Mouse (Mus musculus) kidney, embryonic 15.5 days (tissue): ENCODE measurements around the gene Ccdc116. TPM values are rescaled to one million over a fixed set of nuclear protein-coding genes. Genes with fewer than 3 reads are reported as not detected.

Experiments used
- ATAC-seq: fragments of 200-750 bp; cut with Nextera tagmentation; replicated peaks from 2 replicates; pipeline ENCODE4 v1.8.0; 2017; ENCODE audit warnings: moderate TSS enrichment; ENCODE audit not compliant: low FRiP score
- H3K27ac ChIP-seq: fragments of 300-500 bp; sonication (generic); 2 replicates; pipeline ENCODE4 v1.5.1; 2015; ENCODE audit warnings: mild to moderate bottlenecking, inconsistent platforms
- H3K27me3 ChIP-seq: fragments of 300-500 bp; sonication (generic); 2 replicates; pipeline ENCODE4 v1.6.1; 2015; ENCODE audit warnings: inconsistent platforms
- H3K36me3 ChIP-seq: fragments of 300-500 bp; sonication (generic); 2 replicates; pipeline ENCODE4 v1.6.1; 2015; ENCODE audit warnings: inconsistent platforms
- H3K4me1 ChIP-seq: fragments of 300-500 bp; sonication (generic); 2 replicates; pipeline ENCODE4 v1.6.1; 2015; ENCODE audit warnings: inconsistent platforms
- H3K4me2 ChIP-seq: fragments of 300-500 bp; sonication (generic); 2 replicates; pipeline ENCODE4 v1.6.1; 2015; ENCODE audit warnings: moderate library complexity, mild to moderate bottlenecking, inconsistent platforms
- H3K4me3 ChIP-seq: fragments of 300-500 bp; sonication (generic); replicated peaks from 2 replicates; pipeline ENCODE4 v1.5.1; 2015; ENCODE audit warnings: mild to moderate bottlenecking, inconsistent platforms
- H3K9ac ChIP-seq: fragments of 300-500 bp; sonication (generic); 2 replicates; pipeline ENCODE4 v1.6.1; 2015; ENCODE audit warnings: mild to moderate bottlenecking, inconsistent platforms
- H3K9me3 ChIP-seq: fragments of 300-500 bp; sonication (generic); replicated peaks from 2 replicates; pipeline ENCODE4 v1.6.1; 2016; ENCODE audit warnings: inconsistent platforms
- WGBS: fragments of 180-500 bp; shearing (Covaris S2); methylation state at CpG from one replicate; pipeline ENCODE4 v1.1.7; 2015; ENCODE audit warnings: mixed read lengths; 5-methylcytosine and 5-hydroxymethylcytosine counted together
- polyA plus RNA-seq: library from polyadenylated mRNA; unstranded; fragments of >200 nt; fragmentation: Nextera tagmentation; extraction: Ambion mirVana; gene quantifications from 2 replicates; pipeline ENCODE4 v1.2.1, GENCODE M21; 2015

Ccdc116 gene
- polyA plus RNA-seq, 1 experiment from 2014 or later, result 0.60 TPM

DNA sequence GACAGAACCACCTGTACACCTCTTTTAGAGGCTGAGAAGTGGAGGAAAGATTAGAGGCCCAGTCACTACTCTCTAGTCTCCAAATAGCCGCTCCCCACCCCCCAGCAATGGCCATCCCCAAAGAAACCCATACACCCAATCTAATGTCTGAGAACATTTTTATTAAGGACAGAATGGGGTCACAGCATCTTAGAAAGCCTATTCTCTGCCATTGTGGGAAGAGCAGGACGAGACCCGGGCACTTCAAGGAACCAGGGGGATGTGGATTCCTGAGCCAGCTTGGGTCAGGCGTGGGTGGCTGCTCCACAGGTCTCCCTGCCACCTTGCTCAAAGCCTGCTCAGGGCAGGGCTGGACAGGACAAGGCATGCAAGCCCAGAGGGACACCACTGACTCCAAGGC lies 4.8 kb upstream of the Ccdc116 start:
- ATAC-seq, result no peak
- H3K9me3 ChIP-seq, result no peaks in the 10 kb centered on the region
- H3K36me3 ChIP-seq, result peaks cover 56% of the 10 kb centered on the region
- no peak overlapping the region for H3K4me2 ChIP-seq
- peaks cover 15% of the 10 kb centered on the region for H3K4me1 ChIP-seq
- no peak overlapping the region for H3K4me3 ChIP-seq
- peaks cover 3% of the 10 kb centered on the region for H3K27me3 ChIP-seq
- 94% methylated on average over 4 of the region's 4 CpGs for WGBS
- no peak overlapping the region for H3K9ac ChIP-seq
- no peak overlapping the region for H3K27ac ChIP-seq

DNA sequence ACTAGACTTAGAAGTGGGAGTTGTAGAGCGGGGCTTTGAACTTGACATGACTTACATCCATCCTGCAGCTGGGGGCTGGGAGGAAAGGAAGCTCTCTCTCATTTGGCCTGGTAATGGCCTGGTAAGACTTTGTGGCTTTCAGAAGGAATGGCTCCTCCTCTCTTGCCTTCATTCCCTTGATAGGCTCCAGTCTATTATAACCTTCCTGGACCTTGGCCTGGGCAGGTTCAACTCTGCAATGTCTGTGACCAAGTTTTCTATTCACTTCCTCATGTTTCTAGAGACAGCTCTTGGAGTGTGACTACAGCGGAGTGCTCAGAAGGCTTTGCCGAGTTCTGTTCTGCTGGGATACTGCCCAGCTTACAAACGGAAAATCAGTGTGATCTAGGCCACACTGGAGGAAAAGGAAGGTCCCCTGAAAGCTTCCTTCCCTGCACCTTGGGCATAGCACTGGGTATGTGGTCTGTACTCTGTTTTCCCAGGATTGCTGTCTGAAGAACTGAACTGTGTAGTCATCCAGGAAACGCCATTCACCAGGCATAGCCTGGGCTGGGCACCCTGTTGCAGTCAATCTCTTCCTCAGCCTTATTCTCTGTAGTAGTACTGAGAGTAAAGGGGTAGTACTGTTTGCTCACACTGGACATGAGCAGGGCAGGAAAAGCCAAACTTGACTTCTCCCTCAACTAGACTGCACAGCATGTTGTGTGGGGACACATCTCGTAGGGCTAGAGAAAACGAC lies 3.7 kb upstream of the Ccdc116 start:
- 83% methylated on average over 7 of the region's 7 CpGs for WGBS

DNA sequence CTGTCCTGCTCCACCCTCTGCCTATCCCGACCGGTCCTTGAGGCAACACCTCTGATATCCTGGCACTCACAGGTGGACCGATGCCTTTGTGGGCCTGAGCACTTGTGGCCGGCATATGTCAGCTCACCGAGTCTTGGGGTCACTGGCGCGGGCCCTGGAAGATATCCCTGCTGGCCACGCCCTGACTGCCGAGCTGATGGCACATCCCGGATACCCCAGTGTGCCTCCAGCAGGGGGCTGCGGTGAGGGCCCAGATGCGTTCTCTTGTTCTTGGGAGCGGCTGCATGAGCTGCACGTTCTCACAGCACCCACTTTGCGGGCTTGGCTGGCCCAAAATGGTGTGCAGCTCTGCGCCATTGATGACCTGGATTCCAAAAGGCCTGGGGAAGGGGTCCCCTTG lies 1.1 kb upstream of the Ccdc116 start:
- H3K4me2 ChIP-seq, result peak overlapping the region; percentile 100
- ATAC-seq, result peak; percentile 30; the same call in 1 of the 2 replicates
- H3K4me3 ChIP-seq, result peak overlapping the region; percentile 64
- H3K9me3 ChIP-seq, result no peaks in the 10 kb centered on the region
- H3K4me1 ChIP-seq, result peaks cover 16% of the 10 kb centered on the region
- WGBS, result 6% methylated on average over 16 of the region's 16 CpGs
- H3K27ac ChIP-seq, result no peak overlapping the region
- peaks cover 24% of the 10 kb centered on the region for H3K36me3 ChIP-seq
- peak overlapping the region; percentile 53; the same call in 1 of the 2 replicates for H3K9ac ChIP-seq
- peaks cover 3% of the 10 kb centered on the region for H3K27me3 ChIP-seq

More for the DNA sequence above, 3.7 kb upstream of the Ccdc116 start:
- Histone ChIP-seq H3K27me3 (peaks cover 3% of the 10 kb centered on the region), H3K27ac (no peak overlapping the region), H3K9me3 (no peaks in the 10 kb centered on the region), H3K4me1 (peaks cover 16% of the 10 kb centered on the region), H3K4me2 (no peak overlapping the region), H3K4me3 (no peak overlapping the region), H3K36me3 (peaks cover 47% of the 10 kb centered on the region), H3K9ac (no peak overlapping the region)
- ATAC-seq, result no peak

DNA sequence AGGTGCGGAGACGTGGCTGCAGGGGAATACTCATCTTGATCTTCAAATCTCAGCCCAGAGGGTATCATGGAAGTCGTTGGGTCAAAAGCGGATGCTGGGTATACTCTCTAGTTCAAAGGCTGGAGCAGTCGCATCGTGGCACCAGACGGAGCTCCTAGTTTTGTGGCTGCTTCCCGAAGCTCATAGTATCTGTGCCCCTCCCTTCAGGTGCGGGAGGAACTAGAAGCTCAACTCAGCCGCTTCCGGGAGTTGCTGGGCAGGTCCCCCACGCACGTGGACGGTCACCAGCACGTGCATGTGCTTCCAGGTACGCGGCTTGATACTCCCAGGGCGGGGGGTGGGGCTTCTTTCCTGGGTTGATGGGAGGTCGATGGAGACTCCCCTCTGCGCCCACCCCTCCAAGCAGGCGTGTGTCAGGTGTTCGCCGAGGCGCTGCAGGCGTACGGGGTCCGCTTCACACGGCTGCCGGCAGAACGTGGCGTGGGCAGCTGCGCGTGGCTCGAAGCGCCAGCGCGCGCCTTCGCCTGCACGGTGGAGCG lies 431 bp upstream of the Ccdc116 start:
- no peak overlapping the region for H3K27ac ChIP-seq

DNA sequence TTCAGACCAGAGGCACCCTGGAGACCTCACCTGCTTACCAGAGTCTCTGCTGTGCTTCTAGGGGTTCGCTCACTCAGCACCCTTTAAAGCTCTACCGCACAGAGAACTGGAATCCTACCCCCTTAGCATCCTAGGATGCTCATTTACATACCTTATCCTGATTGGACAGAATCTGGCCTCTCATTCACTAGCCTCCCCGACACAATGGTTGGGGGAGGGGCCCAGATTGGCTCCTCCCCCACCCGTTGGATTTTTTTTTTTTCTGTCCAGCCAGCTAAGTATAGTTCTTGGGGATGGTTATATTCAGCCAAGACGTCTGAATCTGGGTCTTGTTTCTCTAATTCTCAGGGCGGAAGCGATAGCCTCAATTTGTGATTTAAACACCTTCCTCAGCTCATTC lies 2.7 kb downstream of the Ccdc116 start, which contains the start of gene Ydjc:
Gene Ydjc (plus strand): TSS at position 283 of the 400 bp plus-strand sequence.
- Histone ChIP-seq H3K36me3 (no peaks in the 10 kb centered on the region), H3K4me3 (no peak within 1 kb of the TSS), H3K9ac (no peak within 1 kb of the TSS), H3K27me3 (peaks cover 3% of the 10 kb centered on the region), H3K27ac (no peak within 1 kb of the TSS), H3K4me2 (no peak within 1 kb of the TSS), H3K9me3 (no peaks in the 10 kb centered on the region), H3K4me1 (peaks cover 16% of the 10 kb centered on the region)
- ATAC-seq, result 0 out of 2 replicates have a peak, but pooled peaks have one; percentile 30
- WGBS, result 25% methylated on average over 7 of the region's 7 CpGs

More for the DNA sequence above, 431 bp upstream of the Ccdc116 start:
- H3K9me3 ChIP-seq, result no peaks in the 10 kb centered on the region
- peaks cover 17% of the 10 kb centered on the region for H3K36me3 ChIP-seq
- H3K27me3 ChIP-seq, result peaks cover 3% of the 10 kb centered on the region
- H3K4me3 ChIP-seq, result peak overlapping the region; percentile 64
- peak; percentile 22 for ATAC-seq
- under 1% methylated on average over 38 of the region's 41 CpGs for WGBS
- peak overlapping the region; percentile 100 for H3K4me2 ChIP-seq
- H3K4me1 ChIP-seq, result peaks cover 16% of the 10 kb centered on the region
- peak overlapping the region; percentile 53 for H3K9ac ChIP-seq

DNA sequence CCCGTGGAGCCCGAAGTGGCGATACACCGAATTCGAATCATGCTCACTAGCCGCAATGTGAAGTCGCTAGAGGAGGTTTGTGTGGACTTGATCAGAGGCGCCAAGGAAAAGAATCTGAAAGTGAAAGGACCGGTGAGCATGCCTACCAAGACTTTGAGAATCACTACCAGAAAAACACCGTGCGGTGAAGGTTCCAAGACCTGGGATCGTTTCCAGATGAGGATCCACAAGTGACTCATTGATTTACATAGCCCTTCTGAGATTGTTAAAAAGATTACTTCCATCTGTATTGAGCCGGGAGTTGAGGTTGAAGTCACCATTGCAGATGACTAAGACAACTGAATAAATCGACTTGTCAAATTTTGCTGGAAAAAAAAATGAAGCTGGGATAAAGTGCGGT lies 9.7 kb downstream of the Ccdc116 start:
- Histone ChIP-seq H3K4me2 (no peak overlapping the region), H3K9me3 (no peaks in the 10 kb centered on the region), H3K4me1 (peaks cover 6% of the 10 kb centered on the region), H3K36me3 (no peaks in the 10 kb centered on the region), H3K27me3 (no peaks in the 10 kb centered on the region), H3K4me3 (no peak overlapping the region), H3K27ac (no peak overlapping the region), H3K9ac (no peak overlapping the region)
- no peak for ATAC-seq
- 84% methylated on average over 15 of the region's 15 CpGs for WGBS

DNA sequence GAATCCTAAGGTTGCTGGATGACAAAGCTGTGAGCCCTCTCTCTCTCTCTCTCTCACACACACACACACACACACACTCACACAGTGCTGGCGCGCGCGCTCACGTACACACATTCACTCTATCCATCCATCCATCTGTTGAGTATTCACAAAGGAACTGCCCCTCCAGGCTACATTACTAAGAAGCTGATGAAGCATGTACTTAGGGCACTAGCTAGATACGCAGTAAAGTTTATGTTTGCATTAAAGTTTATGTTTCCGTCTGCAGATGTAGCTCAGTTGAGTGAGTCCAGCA lies 14.2 kb downstream of the Ccdc116 start:
- peak overlapping the region; percentile 34 for H3K9ac ChIP-seq

DNA sequence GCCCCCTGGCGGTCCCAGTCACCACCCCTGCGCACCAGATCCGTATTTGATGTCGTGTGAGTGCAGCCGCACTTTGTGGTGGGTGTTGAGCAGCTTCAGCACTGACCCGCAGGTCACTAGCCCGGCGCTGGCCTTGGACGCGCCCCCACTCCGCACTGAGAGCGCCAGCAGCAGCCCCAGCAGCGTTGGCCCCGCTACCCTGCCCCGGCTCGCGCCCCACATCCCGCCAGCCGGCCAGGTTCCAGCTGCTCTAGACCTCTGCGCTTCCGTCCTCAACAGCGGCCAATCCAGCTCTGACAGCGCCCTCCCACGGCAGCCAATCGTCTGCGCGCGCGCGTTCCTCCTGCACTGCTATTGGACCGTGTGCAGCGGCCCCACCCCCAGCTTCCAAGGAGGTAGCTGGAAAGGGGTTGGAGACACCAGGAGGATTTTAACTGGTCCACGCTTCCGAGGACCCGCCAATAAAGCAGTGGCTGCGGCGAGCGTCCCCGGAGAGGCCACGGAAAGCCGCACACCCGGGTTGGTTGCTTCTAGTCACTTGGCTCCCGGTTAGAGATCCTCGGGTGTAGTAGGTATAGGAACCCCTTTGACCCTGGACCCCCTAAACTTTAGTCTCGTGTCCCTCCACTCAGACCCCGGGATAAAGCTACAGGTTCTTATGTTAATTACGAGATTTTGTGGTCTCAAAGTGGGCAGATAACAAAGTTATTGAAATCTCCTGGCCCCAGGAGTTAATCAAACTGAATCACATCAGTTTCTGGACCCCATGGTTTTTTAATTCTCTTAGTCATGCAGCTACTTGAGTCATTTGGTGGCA lies 14.7 kb downstream of the Ccdc116 start, which contains the start of gene Sdf2l1:
Gene Sdf2l1 (minus strand): TSS at position 295 of the 817 bp plus-strand sequence.
- peak within 1 kb of the TSS; percentile 98 for H3K4me2 ChIP-seq
- H3K27ac ChIP-seq, result peak within 1 kb of the TSS; percentile 64
- H3K9me3 ChIP-seq, result no peaks in the 10 kb centered on the region
- H3K4me1 ChIP-seq, result peaks cover 20% of the 10 kb centered on the region
- H3K9ac ChIP-seq, result peak within 1 kb of the TSS; percentile 71
- ATAC-seq, result peak; percentile 99
- no peaks in the 10 kb centered on the region for H3K36me3 ChIP-seq
- peak within 1 kb of the TSS; percentile 67 for H3K4me3 ChIP-seq
- under 1% methylated on average over 47 of the region's 47 CpGs for WGBS
- H3K27me3 ChIP-seq, result no peaks in the 10 kb centered on the region

More for the DNA sequence above, 14.2 kb downstream of the Ccdc116 start:
- no peaks in the 10 kb centered on the region for H3K9me3 ChIP-seq
- H3K36me3 ChIP-seq, result no peaks in the 10 kb centered on the region
- H3K4me1 ChIP-seq, result peaks cover 20% of the 10 kb centered on the region
- peak overlapping the region; percentile 98 for H3K4me2 ChIP-seq
- no peaks in the 10 kb centered on the region for H3K27me3 ChIP-seq
- peak overlapping the region; percentile 67 for H3K4me3 ChIP-seq
- H3K27ac ChIP-seq, result peak overlapping the region; percentile 51; the same call in 1 of the 2 replicates
- no peak for ATAC-seq
- 36% methylated on average over 7 of the region's 7 CpGs for WGBS

DNA sequence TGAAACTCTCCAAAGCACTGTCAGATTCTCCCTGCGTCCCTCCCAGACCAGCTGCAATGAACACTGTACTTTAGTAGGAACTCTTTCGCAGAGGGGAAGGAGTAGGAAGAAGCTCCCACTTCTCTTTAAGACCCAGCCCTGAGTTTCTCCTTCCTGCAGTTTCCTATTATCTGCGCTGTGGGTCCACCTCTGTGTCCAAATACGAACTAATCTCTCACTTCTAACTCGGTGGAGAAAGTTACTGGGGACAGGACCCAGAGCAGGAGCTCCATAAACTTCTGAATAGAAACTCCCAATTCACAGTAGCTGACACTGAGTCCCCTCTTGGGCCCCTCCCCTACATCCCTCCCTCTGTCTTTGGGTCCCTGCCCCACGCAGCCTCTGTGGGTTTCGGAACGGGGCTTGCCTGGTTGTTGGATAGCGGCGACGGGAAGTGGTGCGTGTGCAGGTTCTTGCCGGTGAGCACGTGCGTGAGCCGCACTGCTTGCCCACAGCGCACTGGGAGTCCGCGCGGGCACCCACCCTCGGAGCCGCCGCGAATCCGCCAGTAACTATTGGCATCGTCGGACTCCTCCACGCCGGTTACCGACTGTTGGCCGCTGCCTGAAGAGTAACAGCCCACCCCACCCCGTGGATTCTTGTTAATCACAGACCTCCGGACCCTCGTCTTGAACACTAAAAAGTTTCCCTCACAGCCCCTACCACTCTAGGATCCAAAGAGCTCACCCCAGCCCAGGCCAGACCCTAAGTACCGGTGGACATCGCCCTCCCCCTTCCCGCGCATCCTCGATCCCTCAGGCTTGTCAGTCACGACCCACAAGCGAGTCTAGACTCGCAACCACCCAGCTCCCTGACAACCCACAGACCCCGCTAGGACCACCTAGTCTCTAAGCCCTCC lies 15.6 kb downstream of the Ccdc116 start:
- no peaks in the 10 kb centered on the region for H3K27me3 ChIP-seq
- peak overlapping the region; percentile 98 for H3K4me2 ChIP-seq
- H3K9me3 ChIP-seq, result no peaks in the 10 kb centered on the region
- H3K9ac ChIP-seq, result peak overlapping the region; percentile 71
- no peaks in the 10 kb centered on the region for H3K36me3 ChIP-seq
- peak overlapping the region; percentile 64 for H3K27ac ChIP-seq
- WGBS, result 3% methylated on average over 43 of the region's 43 CpGs
- peak; percentile 2 for ATAC-seq
- H3K4me1 ChIP-seq, result peaks cover 20% of the 10 kb centered on the region
- H3K4me3 ChIP-seq, result peak overlapping the region; percentile 67

DNA sequence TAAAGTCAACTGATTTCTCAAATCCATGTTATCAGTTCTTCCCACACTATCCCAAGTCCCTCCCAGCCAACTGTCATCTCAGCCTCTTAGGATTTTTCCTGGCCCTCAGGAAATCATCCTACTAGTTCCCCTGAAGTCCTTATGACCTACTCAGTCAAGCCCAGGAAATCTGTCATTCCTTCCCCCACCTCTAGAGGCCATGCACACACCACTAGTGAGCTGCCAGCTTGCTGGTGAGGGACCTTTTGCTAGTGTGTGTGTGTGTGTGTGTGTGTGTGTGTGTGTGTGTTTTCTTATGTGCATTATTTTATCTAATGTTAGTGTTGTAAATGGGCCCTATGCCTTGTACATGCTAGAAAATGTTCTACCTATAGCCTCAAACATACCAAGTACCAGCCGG lies 19.7 kb downstream of the Ccdc116 start:
- no peak for ATAC-seq
- H3K36me3 ChIP-seq, result peaks cover 11% of the 10 kb centered on the region
- H3K9me3 ChIP-seq, result no peaks in the 10 kb centered on the region
- no peaks in the 10 kb centered on the region for H3K27me3 ChIP-seq
- no peak overlapping the region for H3K9ac ChIP-seq
- H3K4me3 ChIP-seq, result no peak overlapping the region
- peaks cover 46% of the 10 kb centered on the region for H3K4me1 ChIP-seq
- H3K27ac ChIP-seq, result no peak overlapping the region
- no peak overlapping the region for H3K4me2 ChIP-seq
- WGBS, result 83% methylated on average over 1 of the region's 1 CpGs

DNA sequence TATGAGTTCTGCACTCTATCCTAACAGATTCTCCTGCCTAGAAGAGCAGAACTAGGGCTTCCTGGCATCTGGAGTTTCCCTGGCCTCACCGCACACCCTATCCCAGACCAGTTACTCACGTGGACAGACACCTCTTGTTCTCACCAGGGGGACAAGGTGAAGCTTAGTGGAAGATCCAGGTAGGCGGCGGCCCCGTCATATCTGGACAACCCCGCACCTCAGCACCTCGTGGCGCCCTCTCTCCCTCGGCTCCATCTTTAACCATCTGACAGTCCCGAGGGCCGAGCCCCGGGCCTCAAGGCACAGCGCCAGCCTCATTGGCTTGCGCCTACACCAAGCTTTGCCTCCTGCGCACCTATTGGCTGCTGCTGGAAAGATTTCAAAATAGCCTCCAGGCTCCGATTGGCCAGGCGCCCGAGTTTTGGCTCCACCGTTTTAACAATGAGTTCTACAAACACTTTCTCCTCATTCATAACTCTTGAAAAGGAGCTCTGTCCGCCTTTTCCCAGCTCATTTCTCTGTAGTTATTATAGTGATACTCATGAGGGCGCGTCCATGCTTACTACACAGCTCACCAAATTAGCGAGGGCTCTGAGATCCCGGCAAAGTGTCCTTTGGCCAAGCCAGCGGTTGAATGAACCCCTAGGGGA lies 22.0 kb downstream of the Ccdc116 start, which contains the start of gene 2610318N02Rik:
Gene 2610318N02Rik (minus strand): TSS at position 297 of the 650 bp plus-strand sequence.
- H3K4me2 ChIP-seq, result peak within 1 kb of the TSS; percentile 81
- ATAC-seq, result peak; percentile 94
- WGBS, result under 1% methylated on average over 25 of the region's 25 CpGs
- H3K27me3 ChIP-seq, result no peaks in the 10 kb centered on the region
- peaks cover 35% of the 10 kb centered on the region for H3K4me1 ChIP-seq
- H3K27ac ChIP-seq, result peak within 1 kb of the TSS; percentile 86
- H3K36me3 ChIP-seq, result peaks cover 31% of the 10 kb centered on the region
- H3K4me3 ChIP-seq, result peak within 1 kb of the TSS; percentile 61
- no peaks in the 10 kb centered on the region for H3K9me3 ChIP-seq
- peak within 1 kb of the TSS; percentile 64 for H3K9ac ChIP-seq
